Mouse (Mus musculus): ENCODE data around the gene Prkd1.
"Not testable (repeated sequence)": the region's sequence is repeated elsewhere in the genome, so short reads cannot be mapped to it uniquely, and the experiment has no call there.

The Prkd1 gene

DNA sequence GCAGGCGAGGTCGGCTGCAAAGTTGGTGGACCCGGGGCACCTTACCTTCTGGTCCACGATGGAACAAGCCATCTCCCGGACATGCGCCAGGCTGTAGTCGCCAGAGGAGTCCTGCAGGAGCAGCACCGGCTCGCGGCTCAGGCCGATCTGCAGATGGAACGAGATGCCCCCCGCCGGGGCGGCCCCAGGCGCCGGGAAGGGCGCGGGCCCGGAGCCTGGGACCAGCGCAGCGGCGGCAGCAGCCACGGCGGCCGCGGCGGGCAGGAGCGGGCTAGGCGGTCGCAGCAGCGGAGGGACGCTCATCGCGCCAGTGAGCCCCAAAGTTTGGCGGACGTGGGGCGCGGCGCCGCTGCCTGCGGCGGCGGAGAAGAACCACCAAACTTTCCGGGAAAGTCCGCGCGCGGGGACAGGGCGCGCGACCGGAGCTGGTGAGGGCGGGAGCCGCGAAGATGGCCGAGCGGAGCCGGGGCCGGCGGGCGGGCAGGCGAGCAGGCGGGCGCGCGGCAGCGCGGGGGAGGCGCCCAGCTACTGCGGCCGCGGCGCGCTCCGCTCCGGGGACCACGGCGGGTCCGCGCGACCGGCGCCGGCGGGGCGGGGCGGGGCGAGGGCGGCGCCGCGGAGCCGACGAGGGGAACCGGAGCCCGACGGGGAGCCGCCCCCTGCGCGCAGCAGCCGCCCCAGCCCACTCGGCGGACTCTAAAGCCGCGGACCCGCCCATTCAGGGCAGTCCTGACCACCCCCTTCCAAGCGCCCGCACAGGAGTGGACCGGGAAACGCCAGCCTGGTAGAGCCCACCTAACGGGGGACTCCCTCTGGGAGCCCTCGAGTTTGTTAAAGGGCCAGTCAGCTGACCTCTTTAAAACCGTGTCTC, at the start of gene Prkd1:
Gene Prkd1 (minus strand): TSS at position 428 of the 871 bp plus-strand sequence.
- DNase-seq = peak; percentile 87

DNA sequence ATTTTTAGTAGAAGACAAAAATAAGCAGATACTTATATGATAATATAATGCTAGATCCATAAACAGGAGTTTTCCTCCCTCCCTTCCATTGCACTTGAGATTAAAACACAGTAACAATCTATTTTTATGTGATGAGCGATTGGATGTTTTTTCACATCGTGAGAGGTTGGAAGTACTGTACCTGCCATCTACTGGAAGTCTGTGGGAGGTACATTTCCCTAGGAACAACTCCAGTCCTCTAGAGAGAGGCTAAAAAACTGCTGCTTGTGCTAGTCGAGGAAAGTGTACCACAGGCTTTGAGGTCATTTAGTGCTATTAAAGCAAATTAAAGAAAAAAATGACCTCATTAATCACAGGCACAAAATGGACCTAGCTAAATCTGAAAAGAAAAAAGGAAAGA, 48.6 kb upstream of the Prkd1 start:
- peak; percentile 63 for DNase-seq

DNA sequence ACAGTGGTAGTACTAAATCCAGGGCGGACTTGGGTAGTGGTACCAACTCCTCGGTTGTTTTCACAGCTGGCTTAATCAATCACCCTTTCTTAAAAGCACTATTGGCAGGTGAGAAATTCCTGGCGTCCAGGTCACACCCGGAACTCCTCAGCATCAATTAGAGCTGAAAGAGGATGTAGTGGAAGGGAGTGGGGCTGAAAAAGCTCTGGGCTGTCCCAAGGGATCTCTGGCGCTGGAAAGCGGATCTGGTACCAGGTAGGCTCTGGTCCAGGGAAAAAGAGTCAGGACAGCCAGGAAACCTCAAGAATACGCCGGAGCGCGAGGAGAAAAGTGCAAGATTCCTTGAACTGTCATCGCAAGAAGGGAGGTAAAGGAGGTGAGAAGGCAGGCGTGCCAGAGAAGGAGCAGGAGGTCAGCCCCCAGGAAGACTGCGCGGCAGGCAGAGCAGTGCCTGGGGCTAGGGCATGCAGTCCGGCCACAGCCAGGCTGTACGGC, 675 bp downstream of the Prkd1 start:
- no peak for DNase-seq

DNA sequence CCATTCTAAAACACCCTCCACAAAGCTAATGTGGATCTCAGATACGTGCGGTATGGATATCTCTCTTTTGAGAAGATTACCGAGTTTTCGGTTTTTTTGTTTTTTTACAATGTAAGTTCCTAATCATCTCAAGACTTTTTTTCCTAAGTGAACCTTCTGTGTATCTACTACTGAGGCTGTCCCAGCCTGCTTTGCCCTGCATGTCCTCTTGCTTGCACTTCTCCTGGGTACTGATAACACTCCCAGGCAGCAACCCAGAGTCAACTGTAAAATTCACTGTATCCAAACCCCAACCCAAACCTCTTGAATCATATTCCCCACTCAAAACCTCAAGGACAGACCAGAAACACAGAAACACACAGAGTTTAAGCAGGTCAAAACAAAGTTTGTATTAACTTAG, 2.0 kb downstream of the Prkd1 start:
- no peak for DNase-seq

DNA sequence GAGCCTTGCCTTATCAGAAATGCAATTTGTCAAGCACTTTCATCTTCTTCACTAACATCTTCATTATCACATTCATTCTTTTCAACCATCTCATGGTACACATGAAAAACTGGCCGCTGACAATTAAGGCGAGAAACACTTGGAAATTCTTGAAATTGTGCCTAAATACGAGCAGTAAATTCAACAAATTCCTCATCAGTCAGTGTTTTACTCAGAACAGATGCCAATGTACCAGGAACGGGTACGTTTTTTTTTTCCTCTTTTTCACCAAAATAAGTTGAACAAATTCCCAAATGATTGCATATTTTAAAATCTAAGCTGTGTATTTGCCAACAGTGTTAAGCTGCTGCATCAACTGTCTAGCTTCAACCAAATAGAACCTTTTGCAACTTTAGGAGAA, 6.2 kb downstream of the Prkd1 start:
- DNase-seq = no peak

DNA sequence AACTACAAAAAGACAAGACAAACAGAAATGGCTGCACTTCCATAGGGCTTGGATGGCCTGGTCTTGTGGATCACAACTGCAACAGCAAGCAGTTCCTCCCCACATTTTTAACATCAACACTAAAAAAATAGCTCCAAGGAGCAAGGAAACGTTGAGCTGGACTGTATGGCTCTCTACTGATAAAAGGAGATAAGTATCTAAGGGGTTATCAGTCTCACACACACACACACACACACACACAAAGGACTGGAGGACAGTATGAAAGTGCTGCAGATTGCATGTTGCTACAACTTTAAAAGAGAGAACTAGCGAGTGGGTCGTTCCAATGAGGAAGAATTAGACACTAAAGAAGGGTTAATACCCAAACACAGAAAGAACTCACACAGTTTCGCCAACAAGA, 8.7 kb downstream of the Prkd1 start:
- DNase-seq = no peak

DNA sequence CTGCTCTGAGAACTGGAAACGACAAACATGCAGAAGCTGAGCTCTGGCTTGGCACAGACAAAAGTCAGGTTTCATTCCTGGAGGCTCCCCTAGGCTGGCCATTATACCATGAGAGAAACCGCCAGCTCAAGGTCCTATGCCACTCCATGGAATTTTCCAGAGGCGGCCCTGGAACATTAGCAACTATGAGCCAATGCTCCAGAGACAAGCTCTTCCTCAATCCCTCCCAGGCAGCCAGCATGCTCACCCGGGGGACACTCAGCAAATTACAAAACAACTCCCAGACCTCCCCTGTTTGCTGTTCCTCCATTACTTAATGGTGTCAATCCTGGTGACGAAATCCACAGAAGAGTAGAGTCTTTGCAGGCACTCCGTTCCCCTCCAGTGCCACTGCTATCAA, 14.5 kb downstream of the Prkd1 start:
- DNase-seq = no peak

DNA sequence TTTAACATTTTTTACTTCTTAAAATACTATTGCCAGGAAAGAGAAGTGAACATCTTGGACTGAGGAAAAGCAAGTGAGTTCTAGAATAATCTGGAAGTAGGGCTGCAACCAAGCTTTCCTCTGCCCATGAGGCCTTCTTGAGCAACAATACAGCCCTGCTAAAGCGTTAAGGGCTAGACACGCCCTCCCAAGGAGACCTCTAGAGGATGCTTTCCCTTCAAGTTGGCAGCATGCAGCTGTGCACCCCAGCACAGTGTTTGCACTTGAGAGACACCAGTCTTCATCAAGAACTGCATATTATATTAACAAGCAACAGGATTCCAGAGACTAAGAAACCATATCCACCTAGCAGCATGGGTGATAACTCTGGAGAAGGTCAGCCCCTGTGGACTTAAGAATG, 22.8 kb downstream of the Prkd1 start:
- not testable (repeated sequence) for DNase-seq

DNA sequence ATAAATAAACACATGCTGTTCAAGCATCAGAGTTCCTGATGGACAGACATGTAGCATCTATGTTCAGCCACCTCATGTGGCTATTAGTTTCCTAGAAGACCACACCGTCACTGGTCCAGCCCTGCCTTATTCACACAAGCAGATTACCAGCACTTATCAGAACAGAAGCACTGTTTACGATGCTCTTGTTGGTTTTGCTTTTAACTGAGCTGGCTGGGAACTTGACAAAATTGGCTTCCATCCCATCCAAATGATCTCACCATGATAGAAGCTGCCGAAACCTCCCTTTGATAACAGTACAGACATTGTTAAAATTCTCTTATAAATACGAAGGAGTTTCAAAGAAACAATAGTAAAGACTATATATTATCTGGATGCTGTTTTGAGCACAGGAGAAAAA, 24.7 kb downstream of the Prkd1 start:
- no peak for DNase-seq

DNA sequence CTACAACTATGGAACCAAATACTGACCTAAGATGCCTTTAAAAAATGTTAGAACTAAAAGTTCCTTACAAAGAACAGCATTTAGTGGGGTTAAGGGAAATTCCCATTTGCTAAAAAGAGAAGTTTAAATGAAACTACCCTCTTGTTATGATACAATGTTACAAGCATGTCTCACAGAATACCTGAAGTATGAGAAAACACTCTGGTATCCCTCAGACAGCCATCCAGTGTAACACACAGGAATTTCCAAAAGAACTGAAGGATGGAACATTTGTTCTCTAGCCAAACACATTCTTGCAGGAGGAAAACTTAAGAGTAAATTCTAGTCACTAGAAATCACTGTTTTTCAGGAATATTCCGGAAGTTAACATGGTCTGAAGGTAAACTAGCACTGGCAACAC, 33.0 kb downstream of the Prkd1 start:
- no peak for DNase-seq

DNA sequence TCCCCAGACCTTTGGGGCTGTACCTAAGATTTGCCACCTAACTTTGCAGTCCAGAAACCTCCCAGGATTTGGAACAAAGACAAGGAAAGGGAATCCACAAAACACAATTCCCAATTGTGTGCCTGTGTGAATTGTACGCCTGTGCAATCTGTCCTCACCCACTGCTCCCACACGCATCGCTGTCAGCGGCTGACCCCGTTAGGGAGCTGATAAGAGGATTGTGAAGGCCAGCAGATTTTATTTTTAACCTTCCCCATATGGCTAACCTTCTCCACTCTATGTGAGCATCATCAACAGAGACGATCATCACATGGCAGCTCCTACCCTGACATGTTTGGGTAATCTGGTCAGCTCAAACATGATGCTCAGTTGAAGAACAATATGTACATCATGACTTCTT, 34.6 kb downstream of the Prkd1 start:
- peak; percentile 76 for DNase-seq

DNA sequence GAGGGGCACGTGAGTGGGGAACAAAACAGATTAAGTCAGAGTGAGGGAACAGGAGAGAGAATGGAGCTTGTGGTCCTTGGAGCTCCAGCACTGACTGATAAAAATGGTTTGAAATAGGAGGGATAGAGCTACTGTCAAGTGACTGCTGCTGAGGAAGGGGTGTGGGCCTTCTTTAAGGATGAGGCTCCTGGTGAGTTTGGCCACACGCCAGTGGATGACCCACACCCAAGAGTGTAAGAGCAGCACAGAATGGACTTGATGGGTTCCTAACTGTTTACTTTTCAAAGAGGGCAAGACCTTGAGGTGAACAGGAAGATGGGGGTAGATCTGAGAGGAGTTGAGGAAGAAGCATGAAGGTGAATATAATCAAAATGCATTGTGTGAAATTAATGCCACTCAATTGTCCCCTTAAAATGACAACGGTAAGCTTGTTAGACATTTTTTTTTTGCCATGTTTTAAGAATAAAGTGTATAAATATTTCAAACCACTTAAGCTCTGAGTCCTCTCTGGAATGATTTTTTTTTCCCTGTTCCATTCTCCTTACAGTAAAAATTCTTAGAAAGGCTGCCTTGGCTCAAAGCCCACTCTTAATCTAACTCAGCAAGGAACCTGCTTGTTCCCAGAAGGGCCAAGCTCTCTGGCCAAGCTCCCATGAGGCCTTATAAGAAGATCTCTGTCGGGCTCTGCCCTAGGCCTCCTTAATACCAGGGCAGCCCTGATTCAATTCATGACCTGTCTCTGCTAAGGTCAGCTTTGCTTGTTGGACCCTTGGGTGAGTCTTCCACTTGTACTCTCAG, 42.0 kb downstream of the Prkd1 start:
- DNase-seq = no peak

DNA sequence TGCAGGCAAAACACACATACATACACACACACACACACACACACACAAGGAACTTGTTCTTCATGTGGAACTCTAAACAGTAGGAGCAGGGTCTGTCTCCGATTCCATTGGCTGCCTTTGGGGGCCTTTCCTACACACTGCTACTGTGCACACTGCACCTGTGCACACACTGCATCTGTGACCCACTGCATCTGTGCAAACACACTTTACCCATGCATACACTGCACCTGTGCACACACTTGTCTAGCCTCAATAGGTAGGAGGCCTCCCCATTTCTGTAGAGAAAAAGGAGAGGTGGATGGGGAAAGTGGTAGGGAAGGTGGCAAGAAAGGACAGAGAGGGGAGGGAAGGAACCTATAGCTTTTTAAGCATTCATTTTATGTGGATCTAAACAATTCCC, 49.5 kb downstream of the Prkd1 start:
- no peak for DNase-seq

DNA sequence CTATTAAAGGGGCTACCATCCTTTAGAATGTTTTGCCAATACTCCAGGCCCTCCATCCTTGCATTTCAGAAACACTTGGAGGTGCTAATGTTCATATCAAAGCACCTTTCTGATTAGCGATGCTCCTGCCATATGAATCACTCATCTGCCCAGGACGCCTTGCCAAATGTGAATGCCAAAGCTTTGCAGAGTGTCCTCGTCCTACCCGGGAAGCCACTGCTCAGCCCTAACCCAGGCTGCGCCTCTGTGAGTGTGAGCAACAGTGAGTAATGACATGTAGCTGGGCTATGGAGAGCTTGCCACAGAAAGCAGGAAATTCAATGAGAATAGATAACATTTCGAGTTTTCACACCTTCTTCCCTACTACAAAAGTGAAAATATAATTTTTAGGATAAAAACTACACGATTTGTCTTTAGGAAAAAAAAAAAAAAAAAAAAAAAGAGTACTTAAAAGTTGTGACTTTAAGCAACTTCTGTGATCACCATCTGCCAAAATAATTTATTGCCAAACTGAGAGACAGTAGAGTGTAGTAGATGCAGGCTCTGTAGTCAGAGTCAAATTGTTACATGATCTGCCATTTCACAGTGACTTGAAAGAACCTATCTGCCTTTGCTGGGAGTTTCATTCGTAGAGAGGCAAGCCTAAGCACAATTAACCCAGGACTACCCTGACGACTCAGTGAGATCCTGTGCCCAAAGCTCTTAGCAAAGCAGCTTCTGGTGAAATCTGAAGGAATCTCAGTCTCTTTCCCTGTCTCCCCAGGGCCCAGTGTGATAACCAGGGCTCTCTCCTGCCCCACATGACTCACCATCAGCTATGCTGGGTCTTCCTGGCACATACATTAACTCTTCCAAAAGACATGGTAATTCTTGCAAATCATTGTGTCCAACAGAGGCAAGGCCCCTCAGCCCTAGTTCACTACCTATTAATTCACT, 50.6 kb downstream of the Prkd1 start:
- no peak for DNase-seq

DNA sequence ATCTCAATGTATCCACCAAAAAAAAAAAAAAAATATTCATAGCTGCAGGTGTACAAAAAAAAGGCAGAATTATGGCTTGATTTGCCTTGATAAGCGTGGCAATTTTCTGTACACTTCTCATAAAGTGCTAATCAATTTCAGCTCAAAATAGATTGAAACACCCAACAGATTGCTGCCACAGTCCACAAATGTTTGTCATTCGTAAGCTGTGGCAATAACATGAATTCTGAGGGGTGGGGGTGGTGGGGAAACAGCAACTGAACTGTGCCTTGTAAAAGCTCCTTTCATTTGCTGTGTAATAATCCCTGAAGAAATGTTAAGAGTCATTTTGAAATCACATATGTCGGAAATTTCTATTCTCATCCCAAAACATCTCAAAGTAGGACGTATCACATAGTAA, 51.4 kb downstream of the Prkd1 start:
- no peak for DNase-seq

DNA sequence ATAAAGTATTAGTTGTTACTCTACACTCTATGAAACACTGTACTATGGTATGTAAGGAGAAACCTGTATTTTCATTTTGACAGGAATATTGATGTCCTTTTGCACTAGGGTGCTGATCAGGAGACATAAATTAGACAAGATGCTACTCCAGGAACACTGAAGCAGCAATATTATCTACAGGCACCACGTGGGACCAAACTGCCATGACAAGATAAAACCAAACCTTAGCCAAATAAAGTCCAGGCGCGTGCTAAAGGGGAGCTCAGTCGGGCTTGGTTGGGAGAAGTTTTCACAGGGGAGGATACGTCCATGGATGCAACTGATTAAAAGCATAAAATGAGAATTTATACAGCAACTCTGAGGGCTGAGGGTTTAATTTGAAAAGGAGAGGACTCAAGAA, 53.1 kb downstream of the Prkd1 start:
- no peak for DNase-seq

DNA sequence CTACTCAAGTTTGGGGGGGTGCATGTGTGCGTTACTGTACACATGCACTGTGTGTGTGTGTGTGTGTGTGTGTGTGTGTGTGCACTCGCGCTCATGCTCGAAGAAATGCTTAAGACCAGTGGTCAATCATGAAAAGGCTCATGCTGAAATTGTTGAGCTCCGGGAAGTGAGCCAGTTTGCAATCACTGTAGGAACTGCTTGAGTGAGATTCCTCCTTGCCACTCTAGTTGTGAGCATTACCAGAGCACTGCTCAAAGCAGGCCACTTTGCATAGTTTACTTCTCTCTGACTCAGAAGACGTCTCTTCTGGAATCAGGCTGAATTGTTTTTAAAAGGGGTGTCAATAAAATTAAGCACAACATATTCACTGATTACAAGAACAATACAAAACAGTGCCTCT, 54.4 kb downstream of the Prkd1 start:
- no peak for DNase-seq

DNA sequence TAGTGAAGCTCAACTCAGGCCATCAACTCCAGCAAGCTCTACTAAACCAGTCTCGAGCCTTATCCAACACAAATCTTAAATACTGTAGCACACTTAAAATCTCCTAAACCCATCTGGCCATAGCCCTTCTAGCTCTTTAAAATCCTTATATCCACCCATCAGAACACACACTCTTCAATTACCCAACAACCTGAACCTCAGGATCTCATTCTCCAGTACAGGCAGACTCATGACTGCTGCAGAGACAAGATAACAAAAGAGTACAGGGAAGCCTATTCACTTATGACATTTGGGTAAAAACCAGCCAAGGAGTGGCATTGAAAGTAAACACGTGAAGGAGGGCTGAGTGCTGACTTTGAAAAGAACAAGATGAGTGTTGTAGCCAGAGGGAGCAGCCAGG, 55.4 kb downstream of the Prkd1 start:
- no peak for DNase-seq

DNA sequence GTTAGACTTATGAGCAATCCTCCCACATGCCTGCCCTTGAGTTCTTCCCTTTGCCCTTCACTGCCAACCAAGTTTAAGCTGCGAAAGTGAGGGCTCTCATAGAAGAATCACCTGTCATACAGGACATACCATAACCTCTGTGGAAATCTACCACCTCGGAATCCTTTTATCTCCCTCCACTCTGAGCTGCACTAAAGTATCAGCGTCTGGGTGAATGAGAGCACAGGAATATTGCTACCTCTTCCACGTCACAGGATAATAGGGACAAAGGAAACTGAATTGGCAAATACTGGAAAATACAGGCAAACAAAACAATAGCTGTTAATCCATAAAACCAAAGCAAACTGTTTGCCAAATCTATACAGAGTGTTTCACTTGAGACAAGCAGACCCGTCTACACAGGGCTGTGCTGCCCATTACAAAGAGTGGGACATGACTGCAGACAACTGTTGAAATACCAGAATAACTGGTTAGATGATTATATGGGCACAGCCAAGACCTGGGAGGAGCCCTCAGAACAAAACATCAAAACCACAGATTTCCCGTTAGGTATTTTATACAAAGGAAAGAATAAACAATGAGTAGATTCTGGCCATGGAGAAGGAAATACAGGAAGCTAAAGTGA, 60.6 kb downstream of the Prkd1 start:
- DNase-seq = no peak

DNA sequence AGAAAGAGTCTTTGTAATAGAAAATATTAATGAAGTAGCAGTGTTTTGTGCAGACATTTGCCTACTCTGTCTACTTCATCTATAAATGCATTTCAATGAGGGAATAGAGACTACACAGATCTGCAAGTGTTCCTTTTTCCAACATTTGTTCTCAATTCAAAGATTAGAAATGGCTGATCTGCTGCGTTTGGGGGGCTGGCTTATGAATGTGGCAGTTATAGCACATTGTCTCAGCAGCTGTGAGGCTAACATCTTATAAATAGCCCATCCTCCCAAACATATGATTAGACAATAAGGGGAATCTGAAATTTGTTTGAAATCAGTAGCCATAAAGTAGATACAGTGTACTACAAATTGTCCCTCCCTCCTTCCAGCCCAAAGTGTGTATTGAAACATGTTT, 83.7 kb downstream of the Prkd1 start:
- DNase-seq = no peak

DNA sequence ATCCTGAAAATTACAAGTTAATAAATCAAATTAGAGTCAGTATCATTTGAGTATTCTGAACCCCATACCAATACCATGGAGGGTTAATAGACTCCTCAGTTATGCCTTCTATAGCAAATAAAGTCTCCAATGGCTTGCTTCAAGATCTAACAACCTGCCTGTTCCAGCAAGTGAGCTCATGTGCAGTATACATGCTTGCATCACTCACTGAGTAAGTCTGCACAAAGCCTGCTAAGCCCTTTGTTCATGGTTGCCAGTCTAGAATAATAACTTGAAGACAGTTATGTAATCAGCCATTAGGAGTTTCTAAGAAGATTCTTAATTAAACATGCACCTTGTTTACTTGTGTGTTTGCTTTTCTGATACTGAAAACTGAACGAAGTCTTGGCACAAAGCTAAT, 88.4 kb downstream of the Prkd1 start:
- peak; percentile 38 for DNase-seq

DNA sequence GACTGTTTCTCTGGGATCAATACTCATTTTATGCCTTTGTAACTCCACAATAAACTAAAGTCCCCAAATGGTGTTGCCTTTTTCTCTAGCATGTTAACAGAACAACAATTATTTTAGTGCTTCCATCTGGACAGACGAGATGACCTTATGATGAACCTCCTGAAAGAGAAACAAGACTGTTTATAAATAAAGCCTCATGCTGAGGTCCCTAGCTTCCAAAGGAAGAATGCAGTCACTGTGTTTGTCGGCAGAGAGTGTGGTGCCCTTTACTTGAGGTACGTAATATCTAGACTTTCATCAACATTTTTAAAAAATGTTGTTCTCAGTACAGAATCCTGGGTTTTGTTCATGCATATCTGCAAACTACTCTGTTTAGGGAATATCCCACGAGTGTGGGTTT, 90.7 kb downstream of the Prkd1 start:
- peak; percentile 10 for DNase-seq

DNA sequence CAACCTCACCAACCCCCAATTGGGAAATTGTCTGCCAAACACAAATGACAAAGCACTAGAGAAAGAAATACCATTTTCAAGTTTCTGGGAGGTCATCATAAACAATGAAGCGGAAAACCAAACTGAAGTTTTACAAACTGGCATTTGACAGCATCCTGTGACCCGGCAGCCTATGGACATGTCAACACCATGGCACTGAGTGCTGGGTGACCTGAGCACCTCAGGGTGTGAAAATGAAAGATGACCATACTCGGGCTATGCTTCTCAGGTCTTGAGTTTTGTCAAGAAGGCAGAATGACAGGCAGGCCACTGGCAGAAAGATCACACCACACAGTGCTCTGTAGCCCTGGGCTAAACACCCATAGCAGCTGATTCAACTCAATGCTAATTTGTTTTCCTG, 94.7 kb downstream of the Prkd1 start:
- peak; percentile 14 for DNase-seq
